Mouse (Mus musculus) mesoderm, embryonic 11.5 days (tissue): ENCODE results near the gene Prph.

Experiments used
- DNase-seq: peaks from one replicate; pipeline ENCODE4 v3.0.0-alpha.2; 2012; ENCODE audit warnings: low read depth, low spot score

Prph gene

DNA sequence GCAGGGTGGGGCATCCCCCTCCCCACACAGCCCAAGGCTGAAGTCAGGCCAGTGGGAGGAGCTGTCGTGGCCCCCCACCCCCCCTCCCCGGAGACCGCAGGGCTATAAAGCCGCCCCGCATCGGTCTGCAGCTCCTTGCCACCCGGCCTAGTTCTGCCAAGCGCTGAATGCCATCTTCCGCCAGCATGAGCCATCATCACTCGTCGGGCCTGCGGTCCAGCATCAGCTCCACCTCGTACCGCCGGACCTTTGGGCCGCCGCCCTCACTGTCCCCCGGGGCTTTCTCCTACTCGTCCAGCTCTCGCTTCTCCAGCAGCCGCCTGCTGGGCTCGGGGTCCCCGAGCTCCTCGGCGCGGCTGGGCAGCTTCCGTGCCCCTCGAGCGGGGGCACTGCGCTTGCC lies at the start of gene Prph:
Gene Prph, plus strand, starts transcription at position 135 of the 400 bp plus-strand sequence.
- DNase-seq: no peak

DNA sequence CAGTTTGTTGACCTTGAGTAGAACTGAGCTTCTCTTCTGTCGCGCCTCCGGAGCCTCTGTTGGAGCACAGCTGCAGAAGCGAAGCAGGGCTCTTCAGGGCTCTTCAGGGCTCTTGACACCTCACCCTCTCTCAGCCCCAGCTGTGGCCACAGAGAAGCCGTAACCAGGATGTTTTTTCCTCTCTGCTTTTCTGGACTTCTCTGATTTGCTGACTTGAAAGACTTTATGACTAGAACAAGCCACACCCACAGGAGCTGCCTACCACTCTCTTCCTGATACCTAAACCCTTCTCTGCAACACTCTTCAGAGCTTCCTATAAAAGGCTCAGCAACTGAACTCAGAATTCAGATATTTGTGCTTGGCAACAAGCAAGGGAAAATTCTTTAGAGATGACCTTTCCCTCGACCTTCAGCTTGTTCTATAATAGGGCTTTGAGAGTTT lies 46.2 kb upstream of the Prph start:
- DNase-seq: no peak

DNA sequence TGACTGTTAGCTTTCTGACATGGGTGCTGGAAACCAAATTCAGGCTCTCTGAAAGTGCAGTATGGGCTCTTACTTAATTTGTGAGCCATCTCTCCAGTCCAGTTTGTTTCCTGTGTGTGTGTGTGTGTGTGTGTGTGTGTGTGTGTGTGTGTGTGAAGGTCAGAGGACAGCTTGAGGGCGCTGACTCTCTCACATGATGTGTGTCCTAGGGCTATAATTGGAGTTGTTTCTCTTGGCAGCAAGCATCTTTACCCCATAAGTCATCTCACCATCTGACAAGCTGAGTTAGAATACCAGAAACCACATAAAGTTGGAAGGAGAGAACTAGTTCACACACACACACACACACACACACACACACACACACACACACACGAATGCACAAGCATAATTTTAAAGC lies 44.1 kb upstream of the Prph start:
- no peak for DNase-seq

DNA sequence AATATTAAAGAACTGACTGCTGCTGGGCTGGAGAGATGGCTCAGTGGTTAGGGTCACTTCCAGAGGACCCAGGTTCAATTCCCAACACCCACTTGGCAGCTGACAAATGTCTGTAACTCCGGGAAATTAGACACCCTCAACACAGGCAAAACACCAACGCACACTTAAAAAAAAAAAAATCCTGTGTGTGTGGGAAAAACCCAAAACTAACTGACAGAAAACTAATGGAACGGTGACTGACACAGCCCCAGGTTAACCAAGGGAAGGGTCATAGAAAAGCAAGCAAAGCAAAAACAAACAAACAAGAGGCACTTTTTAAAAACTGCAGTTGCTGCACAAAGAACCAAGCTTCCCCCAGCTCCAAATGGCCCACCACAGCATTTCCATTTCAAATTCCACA lies 43.0 kb upstream of the Prph start:
- no peak for DNase-seq

DNA sequence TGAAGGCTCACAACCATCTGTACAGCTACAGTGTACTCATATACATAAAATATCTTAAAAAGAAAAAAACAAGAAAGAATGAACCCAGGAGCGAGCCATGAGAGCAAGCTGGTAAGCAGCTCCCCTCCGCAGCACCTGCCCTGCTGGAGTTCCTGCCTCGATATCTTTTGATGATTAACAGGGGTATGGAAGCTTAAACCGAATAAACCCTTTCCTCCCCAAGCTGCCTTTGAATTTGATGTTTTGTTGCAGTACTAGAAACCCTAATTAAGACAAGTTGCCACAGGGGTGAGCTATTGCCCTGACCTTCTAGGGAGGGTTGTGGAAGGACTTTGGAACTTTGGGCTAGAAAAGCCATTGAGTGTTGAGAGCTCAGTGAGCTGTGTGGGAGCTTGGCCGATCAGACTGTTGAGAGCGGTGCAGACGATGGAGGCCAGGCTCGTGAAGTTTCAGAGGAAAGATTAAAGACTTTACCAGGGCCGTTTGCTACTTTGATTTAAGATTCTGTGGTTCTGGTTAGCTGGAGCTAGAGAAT lies 40.4 kb upstream of the Prph start:
- DNase-seq: no peak

DNA sequence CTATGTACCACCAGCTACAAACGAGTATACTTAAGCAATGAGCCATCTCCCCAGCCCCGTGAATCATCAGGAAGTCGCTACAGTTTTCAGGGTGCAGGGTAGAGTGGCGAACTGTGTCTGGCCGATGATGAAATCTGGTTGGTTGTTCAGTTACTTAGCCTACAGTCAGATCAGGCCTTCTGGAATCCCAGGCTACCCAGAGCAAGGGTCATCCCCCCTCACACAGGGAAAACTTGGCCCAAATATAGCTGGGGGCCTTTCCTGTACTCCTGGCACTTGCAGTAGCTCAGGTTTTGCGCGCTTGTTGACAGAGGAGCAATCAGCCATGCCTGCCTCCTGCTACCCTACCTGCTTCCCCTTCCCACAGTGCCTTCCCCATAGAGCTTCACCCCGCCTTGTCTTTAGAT lies 37.6 kb upstream of the Prph start:
- no peak for DNase-seq

DNA sequence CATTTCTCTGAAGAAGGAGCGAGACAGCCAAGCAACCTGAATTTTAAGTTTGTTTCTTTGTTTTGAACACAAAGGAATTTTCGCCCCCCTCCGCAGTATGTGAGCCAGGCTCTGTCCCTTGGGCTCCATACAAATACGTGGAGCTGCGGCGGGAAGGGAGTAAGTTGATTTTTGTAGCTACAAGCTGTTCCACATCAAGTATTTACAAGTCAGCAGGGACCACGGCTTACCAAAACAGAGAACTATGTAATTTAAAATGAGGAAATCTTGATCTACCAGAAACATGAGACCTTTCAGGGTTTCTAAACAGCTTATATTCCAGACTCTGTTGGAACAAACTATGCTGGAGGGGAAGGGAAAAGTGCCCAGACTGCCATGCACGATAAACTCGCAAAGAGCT lies 37.0 kb upstream of the Prph start:
- no peak for DNase-seq

DNA sequence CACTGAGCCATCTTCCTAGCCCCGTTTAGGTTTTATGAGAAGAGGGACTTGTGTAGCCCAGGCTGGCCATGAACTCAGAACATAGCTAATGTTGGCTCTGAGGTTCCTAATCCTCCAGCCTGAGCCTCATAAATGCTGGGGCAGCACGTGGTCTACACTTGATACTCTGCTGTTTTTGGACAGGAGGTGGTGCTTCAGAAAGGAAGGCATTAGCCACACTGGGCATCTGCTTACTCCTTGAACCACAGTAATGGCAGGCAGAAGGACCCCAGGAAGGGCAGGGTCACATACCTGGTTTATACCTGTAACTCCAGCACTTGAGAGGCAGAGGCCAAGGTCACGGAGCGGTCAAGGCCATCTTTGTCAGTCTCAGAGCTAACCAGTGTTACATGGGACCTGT lies 36.3 kb upstream of the Prph start:
- DNase-seq: no peak

DNA sequence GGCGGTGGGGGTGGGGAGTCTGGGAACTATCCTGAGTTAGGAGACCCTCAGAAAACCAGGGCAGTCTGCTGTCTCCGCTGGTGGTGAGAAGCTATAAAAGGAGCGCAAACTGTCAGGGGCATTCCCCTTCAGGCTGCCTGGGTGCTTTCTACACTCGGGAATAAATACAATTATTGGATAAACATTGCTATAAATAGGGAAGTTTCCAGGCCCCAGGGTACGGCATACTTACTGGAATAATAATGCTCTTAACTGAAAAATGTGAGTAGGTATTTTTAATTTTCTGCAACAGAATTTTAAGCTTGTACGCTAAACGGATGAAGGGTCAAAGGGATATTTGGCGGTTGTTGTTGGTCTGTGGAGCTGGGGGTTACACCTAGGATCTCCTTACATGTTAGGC lies 35.5 kb upstream of the Prph start:
- DNase-seq: no peak

DNA sequence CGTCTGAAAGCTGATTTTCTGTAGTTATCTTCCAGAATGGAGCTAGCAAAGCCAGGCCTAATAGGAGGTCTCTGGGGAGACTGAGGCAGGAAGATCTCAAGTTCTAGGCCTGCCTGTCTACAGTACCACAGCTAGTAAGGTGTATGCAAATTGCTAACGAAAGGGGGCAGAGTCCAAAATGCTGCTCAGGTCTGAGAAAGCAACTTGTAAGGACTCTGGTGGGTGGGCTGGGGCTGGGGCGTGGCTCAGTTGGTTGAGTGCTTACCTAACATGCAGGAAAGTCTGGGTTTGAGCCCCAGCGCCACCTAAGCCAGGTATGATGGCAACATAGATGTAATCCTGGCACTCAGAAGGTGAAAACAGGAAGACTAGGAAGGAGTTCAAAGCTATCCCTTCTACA lies 34.8 kb upstream of the Prph start:
- DNase-seq: no peak

DNA sequence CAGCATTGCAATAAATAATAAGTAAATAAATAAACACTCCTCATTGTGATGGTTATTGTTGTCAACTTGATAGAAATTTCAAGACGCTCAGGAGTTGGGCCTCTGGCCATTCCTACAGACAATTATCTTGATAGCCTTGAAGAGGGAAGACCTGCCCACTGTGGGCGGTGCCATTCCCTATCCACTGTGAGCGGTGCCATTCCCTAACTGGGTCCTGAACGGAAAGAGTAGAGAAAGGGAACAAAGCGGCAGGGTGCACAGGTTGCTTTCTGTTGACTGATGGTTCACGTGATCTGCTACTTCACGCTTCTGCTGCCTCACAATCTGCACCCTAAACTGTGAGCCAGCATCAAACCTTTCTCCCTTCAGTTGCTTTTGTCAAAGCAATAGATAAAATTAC lies 33.7 kb upstream of the Prph start:
- no peak for DNase-seq

DNA sequence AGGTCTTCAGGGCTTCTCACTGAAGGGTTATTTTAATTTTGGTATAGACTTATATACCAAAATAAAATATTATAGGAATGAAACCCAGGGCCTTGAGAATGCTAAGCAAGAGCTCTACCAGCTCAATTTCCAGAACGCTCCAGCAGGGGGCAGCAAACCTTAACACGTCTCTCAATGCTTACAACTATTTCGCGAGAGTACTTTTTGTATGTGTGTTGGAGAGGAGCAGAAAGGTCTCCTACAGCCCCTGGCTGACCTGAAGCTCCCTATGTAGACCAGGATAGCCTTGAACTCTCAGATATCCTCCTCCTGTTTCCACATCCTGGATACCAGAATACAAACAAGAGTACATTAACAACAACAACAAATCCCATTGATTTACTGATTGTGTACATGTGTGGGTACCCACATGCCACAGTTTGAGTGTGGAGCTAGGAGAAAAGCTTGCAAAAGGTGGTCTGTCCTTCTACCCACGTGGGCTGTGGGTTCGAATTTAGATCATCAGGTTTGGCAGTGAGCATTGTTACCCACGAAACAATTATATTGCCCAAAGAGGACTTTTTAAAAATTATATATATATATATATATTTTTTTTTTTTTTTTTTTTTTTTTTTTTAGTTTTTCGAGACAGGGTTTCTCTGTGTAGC lies 30.2 kb upstream of the Prph start:
- DNase-seq: peak; percentile 86

DNA sequence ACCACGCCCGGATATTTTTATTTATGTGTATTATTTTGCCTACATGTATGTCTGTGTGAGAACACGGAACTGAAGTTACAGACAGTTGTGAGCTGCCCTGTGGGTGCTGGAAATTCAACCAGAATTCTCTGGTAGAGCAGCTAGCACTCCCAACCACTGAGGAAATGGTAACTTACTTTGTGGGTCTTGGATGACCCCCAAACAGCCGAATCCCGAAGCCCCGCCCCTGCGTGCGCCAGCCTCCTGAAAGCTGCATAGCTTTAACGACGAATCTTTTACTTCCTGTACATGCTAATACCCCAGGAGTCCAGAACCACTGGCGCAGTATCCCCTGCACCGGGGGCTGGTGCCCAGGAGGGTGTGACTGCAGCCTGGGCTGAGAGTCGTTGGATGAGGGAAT lies 29.6 kb upstream of the Prph start:
- DNase-seq: no peak

DNA sequence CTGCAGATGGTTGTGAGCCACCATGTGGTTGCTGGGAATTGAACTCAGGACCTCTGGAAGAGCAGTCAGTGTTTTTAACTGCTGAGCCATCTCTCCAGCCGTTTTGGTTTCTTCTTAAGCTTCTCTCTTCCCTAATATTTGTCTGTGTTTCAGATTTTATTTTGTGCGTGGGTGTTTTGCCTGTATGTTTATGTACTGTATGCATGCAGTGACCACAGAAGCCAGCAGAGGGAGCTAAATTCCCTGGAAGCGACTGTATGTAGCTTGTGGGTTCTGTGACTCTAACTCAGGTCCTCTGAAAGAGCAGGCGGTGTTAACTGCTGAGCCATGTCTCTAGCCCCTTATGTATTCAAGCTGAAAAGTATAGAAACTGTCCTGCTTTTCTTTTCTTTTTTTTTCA lies 28.7 kb upstream of the Prph start:
- peak; percentile 60 for DNase-seq

DNA sequence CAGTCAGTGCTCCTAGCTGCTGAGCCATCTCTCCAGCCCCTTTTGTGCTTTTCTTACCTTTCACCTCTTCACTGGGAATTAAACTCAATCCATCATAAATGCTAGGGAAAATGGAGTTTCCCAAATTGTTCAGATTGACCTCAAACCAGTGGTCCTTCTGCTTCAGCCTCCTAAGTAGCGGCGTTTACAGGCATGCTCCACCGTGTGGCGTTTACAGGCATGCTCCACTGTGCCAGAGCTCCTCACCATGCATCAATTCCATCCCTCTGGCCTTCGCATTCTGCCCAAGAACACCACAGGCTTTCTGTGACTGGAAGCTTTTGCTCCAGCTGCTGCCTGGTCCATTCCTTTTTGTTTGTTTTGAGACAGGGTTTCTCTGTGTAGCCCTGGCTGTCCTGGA lies 27.9 kb upstream of the Prph start:
- DNase-seq: no peak

DNA sequence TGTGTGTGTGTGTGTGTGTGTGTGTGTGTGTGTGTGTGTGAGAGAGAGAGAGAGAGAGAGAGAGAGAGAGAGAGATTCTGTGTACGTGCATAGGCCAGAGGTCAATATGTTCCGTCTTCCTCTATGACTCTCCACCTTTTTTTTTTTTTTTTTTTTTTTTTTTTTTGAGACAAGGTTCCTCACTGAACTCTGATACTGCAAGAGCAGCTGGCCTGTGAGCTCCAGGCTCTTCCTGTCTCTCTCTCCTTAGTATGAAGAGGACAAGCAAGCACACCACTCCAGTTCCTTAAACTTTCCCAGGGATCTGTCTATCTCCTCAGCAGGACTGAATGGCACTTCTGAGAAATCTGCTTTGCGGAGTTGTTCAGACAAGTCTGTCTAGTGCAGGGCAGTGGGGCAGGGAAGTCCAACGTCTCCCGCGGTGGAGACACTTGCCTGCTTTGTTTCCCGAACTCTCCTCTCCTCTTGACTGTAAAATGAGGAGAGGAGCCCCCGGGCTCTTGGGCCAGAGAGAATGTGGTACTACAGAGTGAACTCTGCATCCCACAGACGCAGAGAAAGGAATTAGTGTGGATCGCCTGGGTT lies 26.0 kb upstream of the Prph start:
- DNase-seq: peak; percentile 32

DNA sequence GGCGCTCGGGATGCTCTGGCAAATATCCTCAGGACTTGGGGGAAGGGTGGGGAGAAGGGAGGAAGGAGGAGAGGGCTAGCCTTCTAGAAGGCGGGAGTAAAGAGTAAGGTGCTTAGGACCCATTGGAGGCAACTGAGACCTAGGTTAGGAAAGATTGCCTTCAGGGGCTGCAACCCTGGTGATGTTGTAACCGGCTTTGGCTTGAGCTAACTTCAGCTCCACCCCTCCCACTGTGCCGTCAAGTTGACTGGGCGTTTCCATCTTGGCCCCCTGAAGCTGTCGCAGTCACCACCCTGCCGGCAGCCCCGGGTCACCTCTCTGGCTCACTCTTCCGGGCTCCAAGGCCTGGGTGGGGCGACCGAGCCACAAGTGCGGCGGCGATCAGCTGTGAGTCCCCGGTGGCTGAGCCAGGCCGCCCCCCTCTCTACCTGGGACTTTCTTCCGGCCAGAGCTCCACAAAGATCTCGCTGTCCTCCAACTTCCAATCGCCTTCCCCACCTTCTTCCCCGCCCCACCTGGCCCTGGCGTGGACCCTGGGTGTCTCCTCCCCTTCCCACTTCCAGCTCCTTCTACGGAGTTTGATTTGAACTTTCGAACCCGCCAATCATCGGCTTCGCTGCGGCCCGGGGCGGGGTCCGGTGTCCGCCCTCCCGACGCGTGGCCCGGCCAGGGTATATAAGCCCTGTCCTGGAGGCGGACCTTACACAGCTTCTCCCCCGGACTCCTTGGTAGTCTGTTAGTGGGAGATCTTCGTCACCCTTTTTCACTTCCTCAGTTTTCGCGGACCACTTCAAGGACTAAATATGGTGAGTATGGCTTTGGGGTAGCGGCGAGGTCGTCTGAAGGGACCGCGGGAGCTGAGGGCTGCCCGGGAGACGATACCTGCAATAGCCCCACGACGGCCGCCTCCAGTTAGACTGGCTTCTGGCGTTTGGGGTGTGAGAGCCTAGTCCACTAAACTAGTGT lies 25.1 kb upstream of the Prph start, which contains the start of gene Tuba1c:
Gene Tuba1c, plus strand, starts transcription at position 273 of the 966 bp plus-strand sequence.
- peak; percentile 92 for DNase-seq

DNA sequence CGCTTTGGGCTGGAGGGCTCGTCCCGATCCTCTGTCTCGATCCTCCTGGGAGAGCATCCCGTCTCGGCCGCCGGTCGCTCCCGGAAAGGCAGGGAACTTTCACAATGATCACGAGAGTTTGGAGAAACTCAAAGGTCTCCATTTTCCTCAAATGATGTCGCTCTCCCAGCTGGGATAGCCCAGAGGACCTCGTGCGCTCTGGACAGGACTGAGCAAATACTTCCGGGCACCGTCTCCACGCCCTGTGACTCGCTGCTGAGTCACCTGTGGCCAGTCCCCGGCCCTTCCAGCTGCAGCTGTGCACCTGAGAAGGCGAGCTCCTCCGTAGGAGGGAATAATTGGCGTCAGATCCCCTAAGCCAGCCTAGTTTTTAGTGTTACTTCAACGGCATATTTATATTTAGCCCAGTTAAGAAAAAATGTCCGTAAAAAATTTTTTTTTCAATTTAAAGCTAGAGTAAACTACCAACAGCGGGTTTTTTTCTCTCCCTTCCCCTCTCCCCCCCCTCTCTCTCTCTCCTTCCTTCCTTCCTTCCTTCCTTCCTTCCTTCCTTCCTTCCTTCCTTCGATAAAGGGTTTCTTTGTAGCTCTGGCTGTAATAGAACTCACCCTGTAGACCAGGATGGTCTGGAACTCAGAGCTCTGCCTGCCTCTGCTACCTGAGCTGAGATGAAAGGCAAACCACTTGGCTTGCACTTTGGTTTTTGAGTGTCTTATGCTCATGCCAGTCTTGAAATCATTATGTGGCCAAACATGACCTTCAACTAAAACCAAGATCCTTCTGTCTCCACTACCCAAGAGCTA lies 24.2 kb upstream of the Prph start:
- no peak for DNase-seq

DNA sequence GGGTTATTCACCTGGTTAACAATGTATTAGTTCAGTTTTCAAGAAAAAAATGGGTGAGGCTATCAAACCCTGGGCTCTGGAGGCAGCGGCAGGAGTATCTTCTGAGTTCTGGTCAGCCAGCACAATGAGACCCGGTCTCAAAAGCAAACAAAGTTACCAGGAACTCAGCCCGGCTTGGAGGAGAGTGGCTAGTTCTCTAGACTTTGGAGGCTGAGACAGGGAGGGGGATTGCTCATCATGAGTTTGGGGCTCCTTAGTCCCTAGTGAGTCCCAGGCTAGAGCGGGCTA lies 23.6 kb upstream of the Prph start:
- no peak for DNase-seq

DNA sequence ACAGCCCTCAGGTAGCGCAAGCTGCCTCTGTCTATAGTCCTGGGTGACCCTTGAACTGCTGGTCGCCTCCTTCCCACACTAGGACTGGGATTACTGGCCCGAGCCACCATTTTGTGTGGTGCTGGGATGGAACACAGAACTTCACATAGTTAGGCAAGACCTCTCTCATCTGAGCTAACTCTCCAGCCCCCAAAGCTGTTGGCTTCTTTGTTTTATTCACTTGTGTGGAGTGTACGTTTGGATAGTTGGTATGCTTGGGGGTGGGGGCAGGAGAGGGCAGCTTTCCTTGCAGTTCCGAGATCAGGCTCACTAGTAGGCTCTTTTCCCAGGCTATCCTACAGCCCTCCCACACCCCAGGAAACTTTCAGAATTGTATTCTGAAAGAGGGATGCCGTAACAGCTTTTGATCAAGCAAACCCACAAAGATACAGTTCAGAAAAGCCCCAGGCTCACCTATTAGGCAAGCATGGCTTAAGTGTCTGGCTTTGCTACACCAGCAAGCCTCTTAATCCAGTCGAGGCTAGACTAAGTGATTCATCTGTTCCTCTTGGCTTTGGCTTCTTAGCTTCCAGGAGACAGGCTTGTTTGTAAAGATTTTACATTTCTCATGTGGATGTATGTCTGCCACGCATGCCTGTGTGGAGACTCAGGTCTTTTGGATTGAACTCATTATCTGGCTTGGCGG lies 22.8 kb upstream of the Prph start:
- no peak for DNase-seq

DNA sequence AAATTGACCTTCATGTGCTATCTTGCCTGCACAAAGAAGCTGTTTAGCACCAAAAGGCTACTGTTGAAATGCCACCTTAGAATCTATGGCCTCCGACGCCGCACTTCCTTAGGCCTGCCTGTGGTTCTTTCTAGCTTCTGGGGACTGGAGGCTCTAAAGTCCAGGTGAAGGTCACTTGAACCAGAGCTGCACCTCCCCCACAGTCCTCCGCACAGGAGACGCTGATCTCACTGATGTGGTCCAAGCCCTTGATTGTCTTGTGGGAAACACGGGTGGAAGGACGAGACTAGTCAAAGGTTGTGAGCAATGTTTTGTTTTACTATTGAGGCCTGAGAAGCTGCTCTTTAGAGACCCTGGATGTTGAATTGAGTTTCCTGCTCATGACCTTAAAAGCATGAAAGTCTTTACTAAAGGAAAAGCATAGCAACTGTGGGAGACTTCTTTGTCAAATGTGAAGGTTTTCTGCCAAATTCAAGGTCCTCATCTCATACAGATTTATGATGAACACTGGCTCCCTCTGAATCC lies 22.2 kb upstream of the Prph start:
- no peak for DNase-seq
